Mouse (Mus musculus) lung, embryonic 16.5 days (tissue): ENCODE results near the gene Gnl2. TPM values are rescaled to one million over a fixed set of nuclear protein-coding genes. Genes with fewer than 3 reads are reported as not detected.

ENCODE experiments used
- ATAC-seq: fragments of 200-750 bp; cut with Nextera tagmentation; 2 replicates; pipeline ENCODE4 v1.8.0; 2017; ENCODE audit warnings: low read depth, mild to moderate bottlenecking, moderate library complexity
- H3K27ac ChIP-seq: fragments of 300-500 bp; sonication (generic); 2 replicates; pipeline ENCODE4 v1.5.1; 2014; ENCODE audit warnings: mild to moderate bottlenecking, control low read depth, low read length
- H3K27me3 ChIP-seq: fragments of 300-500 bp; sonication (generic); 2 replicates; pipeline ENCODE4 v1.6.1; 2014; ENCODE audit warnings: low read depth, low read length, mixed read lengths; ENCODE audit not compliant: control insufficient read depth, insufficient read depth
- H3K36me3 ChIP-seq: fragments of 300-500 bp; sonication (generic); 2 replicates; pipeline ENCODE4 v1.6.1; 2014; ENCODE audit warnings: low read length; ENCODE audit not compliant: control insufficient read depth, insufficient read depth
- H3K4me1 ChIP-seq: fragments of 300-500 bp; sonication (generic); replicated peaks from 2 replicates; pipeline ENCODE4 v1.6.1; 2014; ENCODE audit warnings: low read length, mixed read lengths; ENCODE audit not compliant: control insufficient read depth, insufficient read depth
- H3K4me2 ChIP-seq: fragments of 300-500 bp; sonication (generic); 2 replicates; pipeline ENCODE4 v1.6.1; 2014; ENCODE audit warnings: low read depth, low read length, control low read depth
- H3K4me3 ChIP-seq: fragments of 300-500 bp; sonication (generic); 2 replicates; pipeline ENCODE4 v1.5.1; 2014; ENCODE audit warnings: mild to moderate bottlenecking, low read length, control low read depth
- H3K9ac ChIP-seq: fragments of 300-500 bp; sonication (generic); 2 replicates; pipeline ENCODE4 v1.6.1; 2014; ENCODE audit warnings: low read length, control low read depth
- H3K9me3 ChIP-seq: fragments of 300-500 bp; sonication (generic); 2 replicates; pipeline ENCODE4 v1.6.1; 2016; ENCODE audit warnings: low read length; ENCODE audit not compliant: control insufficient read depth
- WGBS: fragments of 180-500 bp; shearing (Covaris S2); extraction: QIAGEN DNeasy Blood & Tissue Kit; methylation state at CpG from one replicate; pipeline ENCODE4 v1.1.7; 2014; 5-methylcytosine and 5-hydroxymethylcytosine counted together
- polyA plus RNA-seq: library from polyadenylated mRNA; unstranded; fragments of >200 nt; fragmentation: Nextera tagmentation; extraction: Ambion mirVana; gene quantifications from 2 replicates; pipeline ENCODE4 v1.2.1, GENCODE M21; 2015

Gene Gnl2
- polyA plus RNA-seq, 1 experiment from 2014 or later = 70.6 TPM

DNA sequence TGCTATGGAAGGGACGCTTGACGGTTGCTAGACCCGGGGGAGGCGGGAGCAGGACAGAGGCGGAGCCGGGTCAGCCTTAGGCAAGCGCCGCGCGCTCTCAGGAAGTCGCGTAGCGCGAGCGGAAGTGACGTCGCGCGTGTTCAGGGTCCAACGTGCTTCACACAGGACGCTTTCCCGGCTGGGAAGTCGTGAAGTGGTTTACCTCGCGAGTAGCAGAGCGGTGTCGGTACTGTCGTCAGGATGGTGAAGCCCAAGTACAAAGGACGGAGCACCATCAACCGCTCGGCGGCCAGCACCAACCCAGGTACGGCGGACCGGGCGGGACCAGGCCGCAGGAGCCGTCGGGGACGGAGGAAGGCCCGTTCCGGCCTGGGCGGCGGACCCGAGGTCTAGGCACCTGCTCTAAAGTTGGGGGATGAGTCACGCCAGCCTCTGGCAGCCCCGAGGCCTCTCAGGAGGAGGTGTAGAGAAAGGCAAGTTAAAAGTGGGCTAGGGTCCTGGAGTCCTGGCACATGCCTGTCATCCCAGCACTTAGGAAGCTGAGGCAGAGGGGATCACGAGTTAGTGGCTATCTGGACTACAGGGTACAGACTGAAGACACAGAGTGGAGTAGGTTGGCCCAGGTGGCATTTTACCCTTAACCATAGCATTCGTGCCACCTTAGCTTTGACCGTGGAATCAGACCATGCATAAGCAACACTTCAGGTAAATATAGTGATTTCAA lies 13.7 kb downstream of the Gnl2 start:
- WGBS = under 1% methylated on average over 50 of the region's 50 CpGs
- H3K36me3 ChIP-seq = peaks cover 3% of the 10 kb centered on the region; the same call in 1 of the 2 replicates
- no peaks in the 10 kb centered on the region for H3K9me3 ChIP-seq
- H3K4me3 ChIP-seq = peak overlapping the region; percentile 73
- H3K27ac ChIP-seq = peak overlapping the region; percentile 28; the same call in 1 of the 2 replicates
- H3K27me3 ChIP-seq = no peaks in the 10 kb centered on the region; the same call in 1 of the 2 replicates
- H3K4me1 ChIP-seq = peaks cover 9% of the 10 kb centered on the region
- peak overlapping the region; percentile 94 for H3K4me2 ChIP-seq
- peak; percentile 98 for ATAC-seq
- H3K9ac ChIP-seq = peak overlapping the region; percentile 82

DNA sequence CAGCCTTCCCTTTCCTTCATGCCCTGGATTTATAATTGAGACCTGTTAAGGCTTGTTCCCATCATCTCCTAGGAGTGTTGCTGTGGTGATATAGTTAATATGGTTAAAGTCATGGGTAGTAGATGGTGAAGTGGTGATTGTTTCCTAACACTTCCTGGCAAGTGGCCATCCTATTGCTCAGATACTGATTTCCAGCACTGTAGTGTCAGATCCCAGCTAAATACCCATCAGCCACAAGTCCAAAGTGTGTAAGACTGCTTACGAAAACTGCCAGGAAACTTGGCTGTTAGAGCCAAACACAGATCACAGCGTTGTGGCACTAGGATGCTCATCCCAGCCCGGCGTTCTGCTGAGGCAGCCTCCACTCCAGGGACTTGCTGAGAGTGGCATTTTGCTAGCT lies 18.0 kb downstream of the Gnl2 start:
- Histone ChIP-seq H3K9ac (no peak overlapping the region), H3K9me3 (no peaks in the 10 kb centered on the region), H3K27ac (no peak overlapping the region), H3K4me2 (no peak overlapping the region), H3K4me1 (peaks cover 9% of the 10 kb centered on the region), H3K27me3 (no peaks in the 10 kb centered on the region), H3K36me3 (peaks cover 13% of the 10 kb centered on the region; the same call in 1 of the 2 replicates), H3K4me3 (no peak overlapping the region)
- 75% methylated on average over 4 of the region's 4 CpGs for WGBS
- ATAC-seq = no peak

DNA sequence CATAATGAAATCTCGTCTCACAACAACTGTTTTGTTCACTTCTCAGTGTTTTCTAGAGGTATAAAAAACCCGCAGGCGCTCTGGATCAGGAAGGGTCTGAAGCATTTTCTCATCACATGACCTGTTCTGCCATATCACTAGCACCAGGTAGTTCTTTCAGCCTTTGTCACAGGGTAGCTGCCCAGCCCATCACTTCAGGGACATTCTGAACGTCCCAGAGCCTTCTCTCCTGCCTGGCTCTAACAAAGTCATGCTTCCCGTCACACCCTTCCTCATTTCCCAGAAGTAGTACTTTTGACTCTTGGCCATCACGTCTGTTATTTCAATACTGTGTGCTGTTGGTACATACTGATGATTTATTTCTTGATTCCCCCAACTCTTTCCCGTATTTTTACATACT lies 28.1 kb downstream of the Gnl2 start:
- no peaks in the 10 kb centered on the region for H3K9me3 ChIP-seq
- no peak for ATAC-seq
- 83% methylated on average over 7 of the region's 7 CpGs for WGBS
- H3K27me3 ChIP-seq = no peaks in the 10 kb centered on the region
- no peak overlapping the region for H3K27ac ChIP-seq
- no peak overlapping the region for H3K4me2 ChIP-seq
- peaks cover 47% of the 10 kb centered on the region for H3K36me3 ChIP-seq
- H3K9ac ChIP-seq = no peak overlapping the region
- no peak overlapping the region for H3K4me3 ChIP-seq
- no peaks in the 10 kb centered on the region for H3K4me1 ChIP-seq

DNA sequence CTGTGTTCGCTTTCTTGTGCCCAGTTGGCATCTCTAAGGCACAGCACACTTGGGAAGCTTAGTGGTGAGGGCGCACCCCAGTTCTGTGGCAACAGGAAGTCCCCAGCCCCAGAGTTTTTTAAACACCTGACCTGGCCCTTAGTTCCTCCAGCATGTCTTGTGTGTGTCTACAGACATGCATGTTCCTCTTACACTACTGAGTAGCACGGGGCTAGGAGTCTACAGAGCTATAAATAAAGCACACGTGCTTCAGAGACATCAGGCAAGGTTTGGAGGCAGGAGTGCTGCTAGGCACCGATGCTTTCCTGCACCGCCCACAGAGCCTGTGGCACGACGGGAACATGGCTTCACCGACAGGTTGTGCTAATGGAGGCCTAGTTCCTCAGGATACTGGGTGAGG lies 39.0 kb downstream of the Gnl2 start:
- Histone ChIP-seq H3K4me1 (peaks cover 4% of the 10 kb centered on the region; the same call in 1 of the 2 replicates), H3K4me3 (no peak overlapping the region), H3K9me3 (no peaks in the 10 kb centered on the region), H3K27ac (no peak overlapping the region), H3K9ac (no peak overlapping the region), H3K36me3 (peaks cover 30% of the 10 kb centered on the region), H3K4me2 (no peak overlapping the region), H3K27me3 (no peaks in the 10 kb centered on the region)
- 81% methylated on average over 9 of the region's 9 CpGs for WGBS
- no peak for ATAC-seq

DNA sequence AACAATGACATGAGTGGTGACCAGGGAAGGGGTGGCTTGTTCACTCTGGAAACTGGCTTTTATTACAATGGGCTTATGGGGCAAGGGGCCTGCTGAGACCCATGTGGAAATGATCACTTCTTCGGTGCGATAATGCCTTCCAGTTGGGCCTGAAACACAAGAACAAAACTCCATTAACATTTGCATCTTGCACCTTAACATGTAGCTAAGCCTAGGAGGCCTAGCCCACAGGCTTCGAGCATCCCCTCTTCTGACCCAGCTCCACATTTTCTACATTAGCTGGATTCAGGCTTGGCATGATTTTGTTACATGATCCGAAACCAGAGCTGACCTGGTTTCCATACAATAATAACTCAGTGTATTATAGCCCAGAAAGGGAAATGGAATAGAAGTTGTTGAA lies 40.1 kb downstream of the Gnl2 start:
- Histone ChIP-seq H3K27ac (no peak overlapping the region), H3K27me3 (no peaks in the 10 kb centered on the region), H3K4me1 (peaks cover 4% of the 10 kb centered on the region; the same call in 1 of the 2 replicates), H3K9me3 (no peaks in the 10 kb centered on the region), H3K4me3 (no peak overlapping the region), H3K9ac (no peak overlapping the region), H3K36me3 (peaks cover 28% of the 10 kb centered on the region), H3K4me2 (no peak overlapping the region)
- 93% methylated on average over 4 of the region's 4 CpGs for WGBS
- no peak for ATAC-seq

DNA sequence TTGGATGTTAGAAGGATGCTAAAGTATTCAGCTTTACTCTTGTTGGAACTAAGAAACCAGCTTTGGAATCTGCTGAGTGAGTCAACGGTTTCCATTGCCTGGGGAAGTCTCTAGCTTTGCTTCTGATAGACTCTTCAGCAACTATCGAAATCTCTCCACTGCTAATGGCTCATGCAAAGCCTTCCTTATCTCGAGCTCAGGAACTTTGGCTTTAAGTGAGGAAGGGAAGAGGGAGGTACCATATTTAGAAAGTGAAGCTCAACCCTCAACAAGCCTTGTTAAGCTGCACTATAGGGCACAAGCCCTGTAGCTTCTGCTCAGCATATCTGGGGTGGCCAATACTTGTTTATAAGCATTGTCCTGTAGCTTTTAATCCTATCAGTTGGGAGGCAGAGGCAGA lies 40.9 kb downstream of the Gnl2 start:
- H3K9me3 ChIP-seq = no peaks in the 10 kb centered on the region
- no peak overlapping the region for H3K27ac ChIP-seq
- WGBS = 31% methylated on average over 3 of the region's 3 CpGs
- H3K27me3 ChIP-seq = no peaks in the 10 kb centered on the region
- H3K4me3 ChIP-seq = no peak overlapping the region
- no peak overlapping the region for H3K9ac ChIP-seq
- no peak for ATAC-seq
- peaks cover 4% of the 10 kb centered on the region; the same call in 1 of the 2 replicates for H3K4me1 ChIP-seq
- no peak overlapping the region for H3K4me2 ChIP-seq
- H3K36me3 ChIP-seq = peaks cover 25% of the 10 kb centered on the region

DNA sequence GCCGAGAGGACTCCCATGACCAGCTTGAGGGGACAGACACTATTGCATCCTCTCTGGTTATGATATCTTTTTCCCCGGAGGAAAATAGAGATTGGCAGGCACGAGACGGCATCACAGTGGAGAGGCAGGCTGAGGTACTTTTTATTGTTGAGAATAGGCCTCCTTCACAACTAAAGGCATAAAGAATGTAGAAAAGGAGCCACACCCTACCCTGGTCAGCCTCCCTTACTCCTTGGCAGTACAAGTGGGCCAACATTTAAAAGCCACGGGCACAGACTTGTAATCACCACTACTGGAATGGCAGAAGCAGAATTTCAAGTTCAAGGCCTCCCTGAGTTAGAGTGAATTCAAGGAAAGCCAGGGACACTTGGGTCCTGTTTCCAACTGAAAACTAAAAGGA lies 41.6 kb downstream of the Gnl2 start:
- Histone ChIP-seq H3K27me3 (no peaks in the 10 kb centered on the region), H3K4me2 (no peak overlapping the region), H3K9ac (no peak overlapping the region), H3K36me3 (peaks cover 21% of the 10 kb centered on the region), H3K4me3 (no peak overlapping the region), H3K27ac (no peak overlapping the region), H3K4me1 (peaks cover 4% of the 10 kb centered on the region; the same call in 1 of the 2 replicates), H3K9me3 (no peaks in the 10 kb centered on the region)
- WGBS = 31% methylated on average over 5 of the region's 5 CpGs
- peak; percentile 63; the same call in 1 of the 2 replicates for ATAC-seq

DNA sequence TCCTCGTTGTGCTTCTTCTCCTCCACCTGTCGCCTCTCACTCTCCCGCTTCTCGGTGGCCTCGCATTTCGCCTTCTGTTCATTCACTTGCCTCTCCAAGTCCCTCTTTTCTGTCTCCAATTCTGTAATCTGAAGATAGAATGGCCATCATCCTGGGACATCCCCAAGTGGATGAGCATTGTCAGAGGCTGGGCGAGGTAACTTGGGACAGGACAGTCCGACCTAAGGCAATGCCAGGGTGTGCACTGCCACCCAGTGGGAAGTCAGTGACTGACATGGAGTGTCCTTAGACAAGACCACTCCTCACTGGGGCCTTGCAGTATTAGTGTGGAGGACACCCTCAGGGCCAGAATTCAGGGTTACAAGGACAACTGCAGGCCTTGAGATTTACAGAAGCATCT lies 42.6 kb downstream of the Gnl2 start:
- H3K36me3 ChIP-seq = peaks cover 14% of the 10 kb centered on the region
- 0 out of 2 replicates have a peak overlapping the region, but pooled peaks have one; percentile 16 for H3K4me3 ChIP-seq
- H3K9me3 ChIP-seq = no peaks in the 10 kb centered on the region
- H3K9ac ChIP-seq = peak overlapping the region; percentile 46
- WGBS = under 1% methylated on average over 8 of the region's 8 CpGs
- no peak overlapping the region for H3K27ac ChIP-seq
- peak overlapping the region; percentile 51 for H3K4me2 ChIP-seq
- peaks cover 4% of the 10 kb centered on the region; the same call in 1 of the 2 replicates for H3K4me1 ChIP-seq
- H3K27me3 ChIP-seq = no peaks in the 10 kb centered on the region
- peak; percentile 79 for ATAC-seq

DNA sequence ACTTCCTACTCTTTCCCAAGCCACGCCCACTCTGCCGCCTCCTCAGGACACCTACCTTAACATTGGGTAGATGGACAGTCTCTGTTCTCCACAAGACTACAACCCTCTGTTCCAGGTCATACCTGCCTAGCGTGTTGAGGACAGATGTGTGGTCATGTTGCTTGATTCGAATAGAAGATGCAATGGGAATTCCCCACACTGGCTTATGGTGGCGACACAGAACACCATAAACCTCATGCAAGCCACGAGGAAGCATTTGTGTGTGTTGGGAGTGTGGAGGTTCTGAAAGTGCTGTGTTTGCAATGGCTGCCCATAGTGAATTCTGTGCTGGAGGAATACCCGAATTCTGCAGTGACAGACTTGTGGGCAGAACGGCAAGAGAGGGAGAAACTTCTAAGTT lies 47.4 kb downstream of the Gnl2 start:
- H3K9me3 ChIP-seq = no peaks in the 10 kb centered on the region
- H3K4me1 ChIP-seq = peaks cover 11% of the 10 kb centered on the region
- no peak overlapping the region for H3K4me2 ChIP-seq
- H3K27ac ChIP-seq = no peak overlapping the region
- H3K4me3 ChIP-seq = no peak overlapping the region
- 59% methylated on average over 8 of the region's 8 CpGs for WGBS
- no peaks in the 10 kb centered on the region for H3K27me3 ChIP-seq
- ATAC-seq = no peak
- H3K36me3 ChIP-seq = peaks cover 1% of the 10 kb centered on the region; the same call in 1 of the 2 replicates
- no peak overlapping the region for H3K9ac ChIP-seq
